Mouse (Mus musculus) small intestine, adult 2 months (tissue): ENCODE measurements around the gene Gpr132.

Source experiments
- CTCF ChIP-seq: fragments of 200-500 bp; IDR thresholded peaks from 2 replicates; pipeline ENCODE4 v1.5.1; 2012; ENCODE audit warnings: low read depth, mild to moderate bottlenecking, control low read depth, inconsistent platforms, low read length, moderate library complexity, mixed read lengths; ENCODE audit not compliant: insufficient replicate concordance, insufficient read length; ENCODE audit errors: extremely low read depth
- POLR2A ChIP-seq: fragments of 200-500 bp; IDR thresholded peaks from 2 replicates; pipeline ENCODE4 v1.6.1; 2012; ENCODE audit warnings: low read depth, mild to moderate bottlenecking, control low read depth, inconsistent platforms, low read length, moderate library complexity

DNA sequence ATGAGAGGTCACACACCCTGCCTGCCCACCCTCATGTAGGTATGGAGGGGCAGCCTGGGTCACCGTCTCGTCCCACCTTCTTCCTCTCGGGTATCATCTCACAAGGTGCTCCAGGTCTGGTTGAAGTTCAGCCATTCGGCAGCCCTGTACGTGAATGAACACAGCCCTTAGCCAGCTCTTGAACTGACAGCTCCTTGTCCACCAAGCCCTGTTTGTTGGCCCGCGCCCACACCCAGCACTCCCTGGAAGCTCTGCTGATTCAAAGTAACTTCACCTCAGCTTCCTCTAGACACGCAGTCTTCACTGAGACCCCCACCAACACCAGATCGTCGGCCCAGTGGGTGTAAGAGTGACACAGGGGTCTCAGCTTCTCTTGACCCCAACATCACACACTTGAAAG, 5.0 kb upstream of the Gpr132 start:
- TF ChIP-seq CTCF (no peak), POLR2A (no peak)
